Mouse (Mus musculus): ENCODE data around the gene Kcnq2.

DNA sequence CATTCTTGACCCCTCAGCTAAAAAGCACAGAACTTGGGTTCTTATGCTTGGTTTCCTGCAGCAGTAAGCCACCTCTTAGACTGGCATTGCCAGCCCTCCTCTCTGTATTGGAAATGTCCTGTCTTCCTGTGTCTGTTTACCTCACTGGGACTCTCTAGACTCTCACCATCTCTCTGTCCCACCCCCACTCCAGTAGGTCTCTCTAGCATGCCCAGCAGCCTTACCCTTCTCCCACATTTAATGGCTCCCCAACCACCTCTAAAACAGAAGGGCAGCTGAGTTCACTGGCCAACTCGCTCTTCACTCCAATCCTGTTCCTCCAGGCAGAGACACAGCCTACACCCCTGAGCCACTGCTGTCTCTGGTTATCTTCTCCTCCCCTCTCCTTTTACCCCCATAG, 33.5 kb downstream of the Kcnq2 start:
- no peak for TF ChIP-seq CTCF (IDR thresholded peaks at IDR 0.05; ENCODE audit: borderline replicate concordance, control insufficient read depth, extremely low read depth, insufficient read depth, low read length, poor library complexity)
- TF ChIP-seq POLR2A (IDR thresholded peaks at IDR 0.05; ENCODE audit: control insufficient read depth, extremely low read depth, insufficient read depth, low read length, poor library complexity) = no peak
